Mouse (Mus musculus) bone marrow, adult 2 months (tissue): ENCODE data around the gene 4930432K21Rik. TPM values are rescaled to one million over a fixed set of nuclear protein-coding genes. Genes with fewer than 3 reads are reported as not detected.

Source experiments
- H3K27ac ChIP-seq: fragments of 200-500 bp; 2 replicates; pipeline ENCODE4 v1.5.1; 2012; ENCODE audit warnings: low read depth, mild to moderate bottlenecking, control low read depth, inconsistent platforms, low read length; ENCODE audit not compliant: control insufficient read depth, poor library complexity, insufficient read depth
- H3K4me1 ChIP-seq: fragments of 200-500 bp; 2 replicates; pipeline ENCODE4 v1.6.1; 2011; ENCODE audit warnings: low read length; ENCODE audit not compliant: control insufficient read depth, insufficient read depth
- H3K4me3 ChIP-seq: fragments of 200-500 bp; replicated peaks from 2 replicates; pipeline ENCODE3; 2011; ENCODE audit warnings: mild to moderate bottlenecking, low read depth, low read length, control low read depth; ENCODE audit not compliant: control insufficient read depth
- CTCF ChIP-seq: fragments of 200-500 bp; IDR thresholded peaks from 2 replicates; pipeline ENCODE4 v1.5.1; 2011; ENCODE audit warnings: low read length, control low read depth; ENCODE audit not compliant: control insufficient read depth, insufficient read depth
- POLR2A ChIP-seq: fragments of 200-500 bp; IDR thresholded peaks from 2 replicates; pipeline ENCODE4 v1.6.1; 2011; ENCODE audit warnings: low read depth, mild to moderate bottlenecking, control low read depth, low read length, borderline replicate concordance; ENCODE audit not compliant: control insufficient read depth
- WGBS: fragments of 180-500 bp; shearing (Covaris S2); methylation state at CpG from one replicate; pipeline ENCODE4 v1.1.7; 2018; 5-methylcytosine and 5-hydroxymethylcytosine counted together
- polyA plus RNA-seq: library from polyadenylated mRNA; stranded (reverse); fragments of >200 nt; gene quantifications from 2 replicates; pipeline ENCODE4 v1.2.4, GENCODE M21; 2011; ENCODE audit warnings: low replicate concordance; ENCODE audit not compliant: missing spikeins, insufficient read depth, insufficient read length

The 4930432K21Rik gene
- polyA plus RNA-seq, 1 experiment, result not detected

- no peak for TF ChIP-seq POLR2A
- TF ChIP-seq CTCF, result no peak
- H3K27ac ChIP-seq, result no peak overlapping the region
- 81% methylated on average over 5 of the region's 5 CpGs for WGBS
- H3K4me3 ChIP-seq, result no peak overlapping the region
- no peaks in the 10 kb centered on the region for H3K4me1 ChIP-seq
These were observed 22.3 kb downstream of the 4930432K21Rik start for GRCm38 (mm10) chr8:84170096-84170495.

DNA sequence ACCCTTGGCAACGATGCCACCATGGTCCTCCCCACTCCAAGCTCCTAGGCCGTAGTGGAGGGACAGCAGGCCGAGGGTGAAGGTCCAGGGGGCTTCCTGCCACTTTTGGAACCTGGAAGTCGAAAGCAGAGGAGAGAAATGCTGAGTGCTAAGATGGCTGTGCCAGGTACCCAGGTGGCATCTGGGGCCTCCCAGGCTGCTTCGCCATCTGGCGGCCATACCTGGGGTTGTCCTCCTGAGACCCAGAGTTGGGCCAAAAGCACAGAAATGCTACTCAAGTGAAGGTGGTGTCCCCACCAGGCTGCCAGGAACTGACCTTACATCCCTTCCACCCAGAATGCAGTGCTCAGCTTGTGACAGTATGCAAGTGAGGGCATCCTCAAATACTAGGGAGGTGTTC lies 26.0 kb downstream of the 4930432K21Rik start:
- 76% methylated on average over 6 of the region's 6 CpGs for WGBS
- H3K4me3 ChIP-seq, result no peak overlapping the region
- TF ChIP-seq POLR2A (no peak), CTCF (peak; percentile 41; the same call in 1 of the 2 replicates)
- H3K4me1 ChIP-seq, result no peaks in the 10 kb centered on the region
- no peak overlapping the region for H3K27ac ChIP-seq

DNA sequence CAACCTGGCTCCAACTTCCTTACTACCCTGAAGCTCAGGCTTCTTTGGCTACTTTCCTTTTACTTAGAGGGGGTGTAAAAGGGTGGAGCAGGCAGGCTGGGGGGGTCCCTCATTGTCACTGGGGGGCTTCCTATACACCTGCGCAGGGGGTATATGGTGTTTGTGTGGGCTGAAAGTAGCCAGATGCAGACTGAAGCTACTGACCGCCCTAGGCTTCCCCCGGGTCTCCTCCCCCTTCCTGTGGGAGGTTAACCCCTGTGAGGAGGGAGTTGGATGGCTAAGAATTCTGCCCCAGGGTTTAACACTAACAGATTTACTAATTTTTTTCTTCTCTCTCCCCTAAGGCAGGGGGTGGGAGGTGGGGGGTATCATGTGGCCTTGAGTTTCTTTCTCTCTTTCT lies 28.7 kb downstream of the 4930432K21Rik start:
- Histone ChIP-seq H3K4me1 (no peaks in the 10 kb centered on the region), H3K4me3 (no peak overlapping the region), H3K27ac (no peak overlapping the region)
- WGBS, result 8% methylated on average over 3 of the region's 3 CpGs
- TF ChIP-seq CTCF (no peak), POLR2A (no peak)

DNA sequence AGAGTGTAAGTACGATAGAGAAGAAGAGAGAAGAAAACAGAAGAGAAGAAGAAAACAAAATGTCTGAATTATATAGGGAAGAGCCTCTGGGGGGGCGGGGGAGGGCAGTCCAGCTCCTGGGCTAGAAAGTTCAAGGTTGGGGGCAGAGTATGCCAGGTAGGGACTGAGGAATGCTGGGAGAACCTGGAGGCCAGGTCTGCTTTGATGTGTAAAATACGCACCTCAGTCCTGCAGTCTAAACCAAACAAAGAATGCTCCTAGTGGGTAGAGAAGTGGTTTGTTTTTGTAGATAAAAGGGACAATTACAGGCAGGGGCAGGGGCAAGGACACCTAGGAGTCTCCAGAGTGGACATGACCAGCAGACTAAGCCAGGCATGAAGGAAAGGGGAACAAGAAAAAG lies 29.6 kb downstream of the 4930432K21Rik start:
- 77% methylated on average over 3 of the region's 3 CpGs for WGBS
- H3K4me3 ChIP-seq, result no peak overlapping the region
- TF ChIP-seq POLR2A, result no peak
- TF ChIP-seq CTCF, result no peak
- no peak overlapping the region for H3K27ac ChIP-seq
- H3K4me1 ChIP-seq, result no peaks in the 10 kb centered on the region

DNA sequence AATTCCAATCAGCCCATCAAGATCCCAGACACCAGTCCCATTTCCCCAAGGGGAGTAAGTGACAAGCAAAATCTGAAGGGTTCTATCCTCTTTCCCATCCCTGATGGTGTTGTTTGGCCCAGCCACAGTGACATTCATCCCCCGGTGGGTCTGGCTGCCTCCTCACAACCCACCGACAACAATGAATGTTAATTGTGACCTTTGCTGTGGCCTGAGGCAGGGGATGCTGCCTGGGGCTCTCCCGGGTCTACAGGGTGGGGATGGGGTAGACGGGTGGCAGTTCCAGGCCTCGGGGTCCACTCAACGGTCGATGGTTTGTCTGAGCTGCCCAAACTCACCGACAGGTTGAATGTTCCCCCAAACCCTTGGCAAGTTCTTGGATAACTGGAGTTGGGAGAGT lies 30.8 kb downstream of the 4930432K21Rik start:
- H3K4me3 ChIP-seq, result no peak overlapping the region
- WGBS, result 88% methylated on average over 8 of the region's 8 CpGs
- H3K27ac ChIP-seq, result no peak overlapping the region
- TF ChIP-seq CTCF (no peak), POLR2A (no peak)
- no peaks in the 10 kb centered on the region; the same call in 1 of the 2 replicates for H3K4me1 ChIP-seq

GRCm38 (mm10) chr8:84179946-84180345 lies 32.1 kb downstream of the 4930432K21Rik start:
- 70% methylated on average over 4 of the region's 4 CpGs for WGBS
- no peak for TF ChIP-seq CTCF
- TF ChIP-seq POLR2A, result no peak
- Histone ChIP-seq H3K4me1 (no peaks in the 10 kb centered on the region; the same call in 1 of the 2 replicates), H3K27ac (no peak overlapping the region), H3K4me3 (no peak overlapping the region)

GRCm38 (mm10) chr8:84180530-84181190 lies 32.8 kb downstream of the 4930432K21Rik start:
- no peak for TF ChIP-seq POLR2A
- TF ChIP-seq CTCF, result no peak
- Histone ChIP-seq H3K4me3 (no peak overlapping the region), H3K27ac (no peak overlapping the region), H3K4me1 (no peaks in the 10 kb centered on the region; the same call in 1 of the 2 replicates)
- 33% methylated on average over 16 of the region's 16 CpGs for WGBS

DNA sequence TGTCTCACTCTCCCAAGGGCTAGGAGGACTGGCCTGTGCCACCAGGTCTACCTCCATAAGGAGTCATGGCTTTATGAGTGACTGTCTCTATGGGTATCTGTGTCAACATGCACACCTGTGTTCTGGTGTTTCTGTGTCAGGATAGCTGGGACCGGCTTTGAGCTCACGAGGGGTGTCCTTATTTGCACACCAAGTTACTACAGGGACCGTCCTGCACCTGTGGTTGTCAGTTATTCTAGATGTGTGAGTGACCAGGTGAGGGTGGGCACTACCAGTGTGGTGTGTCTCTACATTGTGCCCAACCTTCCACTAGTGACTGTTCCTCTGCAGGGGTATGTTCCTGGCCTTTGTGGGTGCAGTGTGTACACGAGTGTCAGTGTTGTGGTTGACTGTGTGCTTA lies 35.0 kb downstream of the 4930432K21Rik start:
- no peak for TF ChIP-seq POLR2A
- TF ChIP-seq CTCF, result no peak
- Histone ChIP-seq H3K4me1 (no peaks in the 10 kb centered on the region; the same call in 1 of the 2 replicates), H3K4me3 (peak overlapping the region; percentile 0), H3K27ac (no peak overlapping the region)
- WGBS, result 35% methylated on average over 4 of the region's 4 CpGs
